Mouse (Mus musculus) E14TG2a.4 (cell line): ENCODE results near the gene Epop.
A peak's percentile ranks its signal among the peaks of the same experiment; 100 is the strongest.

Experiments
- H3K27me3 ChIP-seq: 2 replicates; pipeline ENCODE4 v1.6.1; 2014; ENCODE audit warnings: low read length, control low read depth; ENCODE audit not compliant: insufficient read depth
- H3K36me3 ChIP-seq: 2 replicates; pipeline ENCODE4 v1.6.1; 2014; ENCODE audit warnings: low read length, control low read depth; ENCODE audit not compliant: insufficient read depth
- H3K4me1 ChIP-seq: replicated peaks from 2 replicates; pipeline ENCODE4 v1.6.1; 2014; ENCODE audit warnings: low read depth, low read length, control low read depth
- H3K4me3 ChIP-seq: replicated peaks from 2 replicates; pipeline ENCODE4 v1.5.1; 2014; ENCODE audit warnings: mild to moderate bottlenecking, low read length
- H3K9me3 ChIP-seq: 2 replicates; pipeline ENCODE4 v1.6.1; 2014; ENCODE audit warnings: low read length, control low read depth
- CTCF ChIP-seq: conservative IDR thresholded peaks from 2 replicates; pipeline ENCODE4 v1.5.1; 2014; ENCODE audit warnings: low read length
- NANOG ChIP-seq: IDR thresholded peaks from 2 replicates; pipeline ENCODE4 v1.6.1; 2014; ENCODE audit warnings: borderline replicate concordance, low read length, mixed read lengths
- POU5F1 ChIP-seq: IDR thresholded peaks from 2 replicates; pipeline ENCODE4 v1.6.1; 2014; ENCODE audit warnings: low read length, borderline replicate concordance

Gene Epop

DNA sequence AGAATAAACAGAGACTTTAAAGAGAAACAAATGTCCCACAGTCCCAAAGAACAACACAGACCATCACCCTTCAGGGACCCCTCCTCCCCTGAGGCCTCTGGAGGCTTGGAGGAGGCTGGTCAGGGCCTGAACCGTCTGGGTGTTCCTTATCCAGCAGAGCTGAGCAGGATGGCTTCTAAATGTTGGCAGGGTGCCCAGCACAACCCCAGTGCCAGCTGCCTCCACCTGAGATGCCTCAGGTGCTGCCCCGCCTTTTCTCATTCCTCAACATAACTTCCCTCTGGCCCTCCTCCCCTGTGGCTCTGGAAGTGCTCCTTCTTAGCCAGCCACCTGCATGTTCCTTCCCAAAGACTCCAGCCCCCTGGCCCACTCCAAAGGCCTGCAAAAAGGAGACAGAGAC lies 51.2 kb downstream of the Epop start:
- peaks cover 42% of the 10 kb centered on the region for H3K27me3 ChIP-seq
- 0 out of 2 replicates have a peak overlapping the region, but pooled peaks have one; percentile 7 for H3K4me3 ChIP-seq
- no peaks in the 10 kb centered on the region for H3K9me3 ChIP-seq
- H3K4me1 ChIP-seq = peaks cover 60% of the 10 kb centered on the region
- no peaks in the 10 kb centered on the region for H3K36me3 ChIP-seq
- TF ChIP-seq CTCF = no peak
- no peak for TF ChIP-seq POU5F1
- TF ChIP-seq NANOG = no peak
